Mouse (Mus musculus): ENCODE data around the gene P2rx5.

GRCm38 (mm10) chr11:73159957-73160810 is at the start of gene P2rx5:
- TF ChIP-seq CTCF (IDR thresholded peaks at IDR 0.05; ENCODE audit: low read depth, low read length) (no peak), POLR2A (IDR thresholded peaks at IDR 0.05; ENCODE audit: insufficient read depth, low read length) (no peak), EP300 (IDR thresholded peaks at IDR 0.05; ENCODE audit: insufficient read depth, low read depth, low read length) (no peak)
